Mouse (Mus musculus) right cerebral cortex, postnatal 25 days (tissue): Measurements from ENCODE around the gene Mok.

ENCODE experiments used
- DNase-seq: peaks from one replicate; pipeline ENCODE4 v3.0.0; 2022

Mok gene

GRCm38 (mm10) chr12:110764531-110764930, 76.2 kb downstream of the Mok start:
- no peak for DNase-seq

- DNase-seq: no peak
Measured at GRCm38 (mm10) chr12:110762321-110762720, 78.4 kb downstream of the Mok start.

GRCm38 (mm10) chr12:110758932-110759331, 81.8 kb downstream of the Mok start:
- DNase-seq: no peak
